ENCODE assay signal across 13 mouse cellular contexts in genomic region chr14:25538522-25538921, GRCm38 (mm10).
"Had no signal": no experiment of that assay in that cellular context is flagged by ENCODE, and none has a peak within 500 bp of the region (broad histone marks: within the 10 kb centered on the region; RNA-seq: fewer than 3 reads in every experiment).

No protein-coding gene starts in this region.

- H3K4me2 ChIP-seq: kidney, embryonic 15.5 days; liver, embryonic 15.5 days; lung, embryonic 14.5 days; midbrain, embryonic 11.5 days; neural tube, embryonic 15.5 days had no signal

- DNase-seq: kidney, postnatal 25 days; lung, embryonic 14.5 days; lung, postnatal 10 days; lung, postnatal 4 days; thymus, postnatal 4 days had no signal

- H3K27ac ChIP-seq: kidney, embryonic 15.5 days; left cerebral cortex, adult 2 months; limb, embryonic 10.5 days; liver, embryonic 15.5 days; neural tube, embryonic 15.5 days; stomach, postnatal 0 days had no signal

- H3K4me3 ChIP-seq: kidney, embryonic 15.5 days; left cerebral cortex, adult 2 months; limb, embryonic 10.5 days; liver, embryonic 15.5 days; myocyte; neural tube, embryonic 15.5 days had no signal

- H3K9ac ChIP-seq: kidney, embryonic 15.5 days; liver, embryonic 15.5 days; lung, embryonic 14.5 days; neural tube, embryonic 15.5 days had no signal

- H3K9me3 ChIP-seq: kidney, embryonic 15.5 days; limb, embryonic 10.5 days; liver, embryonic 15.5 days; neural tube, embryonic 15.5 days had no signal

- H3K27me3 ChIP-seq: kidney, embryonic 15.5 days; liver, embryonic 15.5 days; neural tube, embryonic 15.5 days had no signal
